Mouse (Mus musculus) c-Kit-positive CD71-positive TER-119-negative erythroid progenitor cells, embryonic 14.5 days (primary cell): ENCODE results near the gene Glipr1l1.
A peak's percentile ranks its signal among the peaks of the same experiment; 100 is the strongest.
"Not testable (repeated sequence)": the region's sequence is repeated elsewhere in the genome, so short reads cannot be mapped to it uniquely, and the experiment has no call there.

Experiments
- DNase-seq: peaks from one replicate; pipeline ENCODE4 v3.0.0-alpha.2; 2013; ENCODE audit warnings: low read depth

Gene Glipr1l1

DNA sequence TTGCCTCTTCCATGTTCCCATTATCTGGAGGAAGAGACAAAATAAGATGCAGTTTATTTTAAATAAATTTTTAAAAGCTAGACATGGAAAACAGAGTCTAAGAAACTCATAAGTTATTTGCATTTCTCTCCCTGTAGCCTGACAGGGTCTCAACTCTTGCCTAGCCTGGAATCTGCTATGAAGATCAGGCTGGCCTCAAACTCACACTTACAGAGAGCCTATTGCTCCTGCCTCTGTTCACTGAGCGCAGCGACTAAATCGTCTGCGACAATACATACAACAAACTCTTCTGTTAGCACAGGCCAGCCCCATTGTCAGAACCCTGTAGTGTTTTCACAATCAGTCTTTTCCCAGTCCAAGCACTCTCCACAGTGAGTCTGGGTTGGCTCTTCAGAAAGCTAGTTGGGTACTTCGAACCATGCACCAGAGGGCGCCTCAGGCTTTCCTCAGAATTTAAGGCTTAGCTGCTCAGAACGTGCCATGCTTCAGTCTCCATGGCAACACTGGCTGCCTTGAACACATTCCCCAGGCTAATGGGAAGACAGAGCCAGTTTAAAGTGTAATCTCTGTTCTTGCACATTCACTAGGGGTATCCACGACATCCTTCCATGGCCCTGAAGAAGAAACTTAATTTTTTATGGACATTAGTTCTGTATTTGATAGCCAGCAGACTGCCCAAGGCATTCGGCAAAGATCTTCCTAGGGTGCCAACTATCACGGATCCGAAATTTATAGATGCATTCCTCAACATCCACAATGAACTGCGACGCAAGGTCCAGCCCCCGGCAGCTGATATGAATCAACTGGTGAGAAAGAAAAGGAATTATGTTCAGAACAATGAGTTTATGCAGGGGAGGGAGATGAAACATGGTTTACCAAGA lies at the start of gene Glipr1l1:
Gene Glipr1l1 (plus strand): TSS at position 488 of the 881 bp plus-strand sequence.
- no peak for DNase-seq

DNA sequence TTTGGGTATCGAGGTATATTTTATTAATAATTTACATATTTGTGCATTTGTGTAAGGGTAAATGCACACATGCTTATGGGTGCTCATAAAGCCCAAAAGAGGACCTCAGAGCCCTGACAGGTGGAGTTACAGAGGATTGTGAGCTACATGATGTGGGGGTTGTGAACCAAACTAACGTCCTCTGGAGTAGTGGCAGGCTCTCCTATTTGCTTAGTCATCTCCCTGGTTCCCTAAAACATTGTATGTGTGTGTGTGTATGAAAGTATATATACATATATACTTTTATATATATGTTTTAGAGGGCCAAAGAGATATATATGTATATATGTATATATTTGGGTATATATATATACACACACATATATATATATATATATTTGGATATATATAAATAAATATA lies 36.4 kb upstream of the Glipr1l1 start:
- no peak for DNase-seq

- not testable (repeated sequence) for DNase-seq
These were observed 31.3 kb upstream of the Glipr1l1 start for GRCm38 (mm10) chr10:112028689-112029088.

- DNase-seq = not testable (repeated sequence)
These were observed 16.5 kb upstream of the Glipr1l1 start for GRCm38 (mm10) chr10:112043523-112043922.

DNA sequence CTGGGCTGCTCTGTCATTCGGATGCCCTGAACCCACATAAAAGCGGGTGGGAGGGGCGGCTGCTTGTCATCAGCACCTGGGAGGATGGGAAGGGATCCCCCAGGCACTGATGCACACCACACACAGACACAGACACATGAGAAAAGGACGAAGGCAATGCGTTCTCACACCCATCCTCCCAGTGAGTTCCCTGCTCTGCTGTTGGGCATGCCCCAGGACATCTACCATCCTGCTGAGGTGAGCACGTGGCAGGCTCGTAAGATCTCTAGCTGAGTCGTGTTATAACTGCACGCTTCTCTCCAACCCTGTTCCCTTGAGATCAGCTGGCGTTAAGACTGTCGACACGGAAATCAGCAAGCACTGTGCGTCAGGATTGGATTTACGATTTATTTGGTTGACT lies 15.7 kb upstream of the Glipr1l1 start:
- DNase-seq = not testable (repeated sequence)

DNA sequence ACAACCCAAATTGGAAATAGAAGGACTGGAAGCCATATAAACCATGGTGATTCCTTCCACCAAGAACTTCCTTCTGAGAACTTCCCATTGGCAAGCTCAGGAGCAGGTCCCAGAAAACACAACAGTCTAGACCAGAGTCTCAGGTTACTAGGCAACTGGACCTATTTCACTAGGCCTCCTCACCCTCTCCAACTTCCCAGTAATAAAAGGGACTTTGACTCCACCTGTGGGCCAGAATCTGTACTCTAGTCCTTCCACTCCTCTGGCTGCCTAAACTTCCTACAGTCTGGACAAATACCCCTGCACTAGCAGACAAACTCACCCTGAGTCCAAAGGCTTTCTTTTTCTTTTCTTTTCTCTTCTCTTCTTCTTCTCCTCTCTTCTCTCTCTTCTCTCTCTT lies 8.8 kb upstream of the Glipr1l1 start:
- DNase-seq = no peak

- not testable (repeated sequence) for DNase-seq
These were observed 8.0 kb upstream of the Glipr1l1 start for GRCm38 (mm10) chr10:112051956-112052355.

GRCm38 (mm10) chr10:112060583-112060934 lies 570 bp downstream of the Glipr1l1 start:
- DNase-seq = not testable (repeated sequence)

DNA sequence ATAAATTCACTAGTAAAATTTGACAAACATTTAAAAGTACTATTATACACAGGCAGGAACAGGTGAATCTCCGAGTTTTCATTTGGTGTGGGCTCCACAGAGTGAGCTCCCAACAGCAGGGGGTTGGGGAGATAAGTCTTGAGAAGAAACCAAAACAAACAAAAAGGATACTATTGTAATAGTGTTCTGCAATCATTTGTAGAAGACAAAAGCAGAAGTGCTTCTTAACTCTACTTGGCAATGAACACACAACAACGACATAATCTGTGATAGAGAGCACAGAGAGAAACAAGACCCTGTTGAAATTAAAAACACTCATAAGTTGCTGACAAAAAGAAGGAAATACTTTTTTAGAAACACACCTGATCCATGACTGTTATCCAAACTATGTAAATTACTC lies 20.1 kb downstream of the Glipr1l1 start:
- DNase-seq = no peak

DNA sequence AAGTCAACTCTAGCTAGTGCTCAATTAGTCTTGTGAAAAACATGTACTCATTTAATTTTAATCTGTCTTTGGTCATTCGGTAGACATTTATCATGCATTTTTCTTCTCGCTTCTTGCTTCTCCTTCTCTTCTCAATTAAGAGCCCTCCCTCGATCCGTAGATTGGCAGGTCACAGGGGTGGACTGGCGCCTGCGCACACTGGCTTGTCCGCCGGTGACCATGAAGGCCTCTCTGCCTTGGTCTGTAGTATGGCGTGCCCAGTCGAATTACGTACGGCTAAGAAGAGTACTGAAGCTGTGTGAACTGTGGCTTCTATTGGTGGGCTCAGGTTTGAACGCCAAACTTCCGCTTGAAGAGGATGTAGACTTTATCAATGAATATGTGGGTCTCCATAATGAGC lies 23.2 kb downstream of the Glipr1l1 start, which contains the start of gene Glipr1l2:
Gene Glipr1l2 (plus strand): TSS at position 198 of the 400 bp plus-strand sequence.
- DNase-seq = no peak

GRCm38 (mm10) chr10:112105785-112106184 lies 45.8 kb downstream of the Glipr1l1 start:
- peak; percentile 19 for DNase-seq

DNA sequence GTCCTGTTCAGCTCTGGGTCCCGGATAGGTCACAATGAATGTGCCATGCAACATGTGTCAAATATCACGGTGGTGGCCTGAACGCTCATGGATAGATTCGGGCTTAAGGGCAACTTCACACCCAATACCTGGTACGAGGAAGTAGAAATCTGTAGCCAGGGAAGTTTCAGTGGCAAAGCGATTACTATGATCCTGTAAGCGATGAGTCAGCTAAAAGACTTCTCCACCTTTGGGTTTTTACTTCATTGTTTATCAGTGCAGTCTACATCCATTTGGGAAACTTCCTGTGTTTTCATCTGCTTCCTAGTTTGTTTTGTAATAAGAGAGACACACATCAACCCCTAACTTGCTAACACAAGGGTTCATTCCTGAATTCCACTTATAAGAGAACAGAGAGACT lies 50.4 kb downstream of the Glipr1l1 start:
- no peak for DNase-seq

- not testable (repeated sequence) for DNase-seq
These were observed 65.1 kb downstream of the Glipr1l1 start for GRCm38 (mm10) chr10:112125090-112125489.

- not testable (repeated sequence) for DNase-seq
These were observed 67.8 kb downstream of the Glipr1l1 start for GRCm38 (mm10) chr10:112127682-112128230.
